Mouse (Mus musculus) MEL (cell line): Measurements from ENCODE around the gene Scamp4.

Source experiments
- CHD2 ChIP-seq: IDR thresholded peaks from 2 replicates; pipeline ENCODE4 v1.6.1; 2011; ENCODE audit warnings: low read length, improper control_type of control experiment
- CTCF ChIP-seq, 3 experiments: IDR thresholded peaks in 2 of 3; conservative IDR thresholded peaks in 1 of 3; 2 replicates each; pipeline ENCODE4 v1.5.1; 2011 to 2012; ENCODE audit warnings: low read length in 3 of 3, low read depth in 2 of 3, mild to moderate bottlenecking in 2 of 3, improper control_type of control experiment in 1 of 3, inconsistent platforms in 1 of 3, mixed read lengths in 1 of 3, moderate library complexity in 1 of 3; ENCODE audit not compliant: control insufficient read depth in 1 of 3, insufficient read depth in 1 of 3, poor library complexity in 1 of 3, severe bottlenecking in 1 of 3
- EP300 ChIP-seq, 2 experiments: IDR thresholded peaks; 2 replicates each; pipeline ENCODE4 v1.6.1; 2011; ENCODE audit warnings: improper control_type of control experiment in 2 of 2, low read length in 2 of 2, low read depth in 1 of 2, mild to moderate bottlenecking in 1 of 2
- GABPA ChIP-seq: IDR thresholded peaks from 2 replicates; pipeline ENCODE4 v1.6.1; 2012; ENCODE audit warnings: low read depth, mild to moderate bottlenecking, inconsistent platforms, low read length, improper control_type of control experiment, moderate library complexity
- POLR2A ChIP-seq, 2 experiments: IDR thresholded peaks; 2 replicates each; pipeline ENCODE4 v1.6.1; 2011 to 2012; ENCODE audit warnings: low read length in 2 of 2, mild to moderate bottlenecking in 2 of 2, control low read depth in 1 of 2, improper control_type of control experiment in 1 of 2, low read depth in 1 of 2, moderate library complexity in 1 of 2; ENCODE audit not compliant: control insufficient read depth in 1 of 2, insufficient read depth in 1 of 2, poor library complexity in 1 of 2
- POLR2AphosphoS5 ChIP-seq: IDR thresholded peaks from 2 replicates; pipeline ENCODE4 v1.6.1; 2012; ENCODE audit warnings: low read depth, borderline replicate concordance, mild to moderate bottlenecking, inconsistent platforms, low read length, moderate library complexity, mixed read lengths
- UBTF ChIP-seq: IDR thresholded peaks from 2 replicates; pipeline ENCODE4 v1.6.1; 2012; ENCODE audit warnings: low read depth, mild to moderate bottlenecking, inconsistent platforms, low read length, improper control_type of control experiment, moderate library complexity, borderline replicate concordance; ENCODE audit not compliant: insufficient read depth
- USF1 ChIP-seq: IDR thresholded peaks from 2 replicates; pipeline ENCODE4 v1.6.1; 2014; ENCODE audit warnings: low read depth, mild to moderate bottlenecking, inconsistent platforms, low read length, improper control_type of control experiment, moderate library complexity

GRCm38 (mm10) chr10:80646936-80647335 lies 44.3 kb downstream of the Scamp4 start:
- TF ChIP-seq POLR2A (IDR thresholded peaks at IDR 0.05; ENCODE audit: control insufficient read depth in 1 of 2, insufficient read depth in 1 of 2, low read depth in 1 of 2, low read length in 2 of 2, poor library complexity in 1 of 2), result no peak
- TF ChIP-seq UBTF, result no peak
- no peak for TF ChIP-seq GABPA
- no peak for TF ChIP-seq CTCF (IDR thresholded peaks at IDR 0.05 in 2 of 3, conservative IDR thresholded peaks at IDR 0.05 in 1 of 3; ENCODE audit: control insufficient read depth in 1 of 3, insufficient read depth in 1 of 3, low read depth in 2 of 3, low read length in 3 of 3, poor library complexity in 1 of 3, severe bottlenecking in 1 of 3)
- TF ChIP-seq CHD2, result no peak
- TF ChIP-seq POLR2AphosphoS5, result no peak
- TF ChIP-seq USF1, result no peak
- TF ChIP-seq EP300 (IDR thresholded peaks at IDR 0.05; ENCODE audit: low read depth in 1 of 2, low read length in 2 of 2), result no peak
